Mouse (Mus musculus) hindbrain, embryonic 15.5 days (tissue): Measurements from ENCODE around the gene Cit. TPM values are rescaled to one million over a fixed set of nuclear protein-coding genes. Genes with fewer than 3 reads are reported as not detected.

ENCODE experiments used
- ATAC-seq: fragments of 200-750 bp; cut with Nextera tagmentation; 2 replicates; pipeline ENCODE4 v1.8.0; 2017; ENCODE audit warnings: low read depth, moderate number of reproducible peaks, moderate TSS enrichment; ENCODE audit not compliant: low FRiP score
- H3K27ac ChIP-seq: fragments of 300-500 bp; sonication (generic); replicated peaks from 2 replicates; pipeline ENCODE4 v1.5.1; 2015; ENCODE audit warnings: mild to moderate bottlenecking, inconsistent platforms
- H3K27me3 ChIP-seq: fragments of 300-500 bp; sonication (generic); 2 replicates; pipeline ENCODE4 v1.6.1; 2015; ENCODE audit warnings: control low read depth, inconsistent platforms
- H3K36me3 ChIP-seq: fragments of 300-500 bp; sonication (generic); 2 replicates; pipeline ENCODE4 v1.6.1; 2015; ENCODE audit warnings: control low read depth, inconsistent platforms
- H3K4me1 ChIP-seq: fragments of 300-500 bp; sonication (generic); replicated peaks from 2 replicates; pipeline ENCODE4 v1.6.1; 2015; ENCODE audit warnings: control low read depth, inconsistent platforms
- H3K4me2 ChIP-seq: fragments of 300-500 bp; sonication (generic); 2 replicates; pipeline ENCODE4 v1.6.1; 2015; ENCODE audit warnings: moderate library complexity, mild to moderate bottlenecking, inconsistent platforms
- H3K4me3 ChIP-seq: fragments of 300-500 bp; sonication (generic); 2 replicates; pipeline ENCODE4 v1.5.1; 2015; ENCODE audit warnings: mild to moderate bottlenecking, inconsistent platforms
- H3K9ac ChIP-seq: fragments of 300-500 bp; sonication (generic); 2 replicates; pipeline ENCODE4 v1.6.1; 2015; ENCODE audit warnings: inconsistent platforms
- H3K9me3 ChIP-seq: fragments of 300-500 bp; sonication (generic); 2 replicates; pipeline ENCODE4 v1.6.1; 2016; ENCODE audit warnings: control low read depth, inconsistent platforms
- WGBS: fragments of 180-500 bp; shearing (Covaris S2); methylation state at CpG from one replicate; pipeline ENCODE4 v1.1.7; 2015; 5-methylcytosine and 5-hydroxymethylcytosine counted together
- polyA plus RNA-seq: library from polyadenylated mRNA; unstranded; fragments of >200 nt; fragmentation: Nextera tagmentation; extraction: Ambion mirVana; gene quantifications from 2 replicates; pipeline ENCODE4 v1.2.1, GENCODE M21; 2015

Cit gene
- polyA plus RNA-seq, 1 experiment from 2014 or later, result 30.2 TPM

- H3K4me1 ChIP-seq, result peaks cover 3% of the 10 kb centered on the region; the same call in 1 of the 2 replicates
- H3K9me3 ChIP-seq, result no peaks in the 10 kb centered on the region
- no peak overlapping the region for H3K9ac ChIP-seq
- no peak overlapping the region for H3K27ac ChIP-seq
- WGBS, result 54% methylated on average over 16 of the region's 16 CpGs
- no peak for ATAC-seq
- H3K27me3 ChIP-seq, result no peaks in the 10 kb centered on the region; the same call in 1 of the 2 replicates
- no peak overlapping the region for H3K4me3 ChIP-seq
- H3K36me3 ChIP-seq, result no peaks in the 10 kb centered on the region
- no peak overlapping the region for H3K4me2 ChIP-seq
Observed at GRCm38 (mm10) chr5:116036465-116036864, 191.4 kb downstream of the Cit start.

GRCm38 (mm10) chr5:116037731-116038130 lies 192.7 kb downstream of the Cit start:
- 63% methylated on average over 10 of the region's 12 CpGs for WGBS
- no peak overlapping the region for H3K9ac ChIP-seq
- no peak for ATAC-seq

DNA sequence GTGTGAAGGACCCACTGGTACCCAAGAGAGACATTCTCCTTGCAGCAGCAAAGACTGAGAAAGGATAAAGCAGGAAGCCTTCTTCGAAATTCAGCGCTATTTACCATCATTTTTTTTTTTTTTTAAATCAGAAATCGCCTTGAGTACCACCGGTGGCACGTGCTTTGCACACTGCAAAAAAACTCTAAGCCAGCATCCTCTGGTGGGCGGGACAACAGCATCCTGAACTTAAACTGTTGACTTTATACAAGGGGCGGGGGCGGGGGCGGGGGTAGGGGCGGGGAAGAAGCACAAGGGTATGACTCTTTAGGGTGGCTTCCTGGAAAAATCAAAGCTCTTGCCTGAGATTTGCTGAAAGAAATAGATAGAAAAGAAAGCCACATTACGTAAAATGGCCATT lies 194.6 kb downstream of the Cit start:
- no peaks in the 10 kb centered on the region for H3K36me3 ChIP-seq
- H3K9me3 ChIP-seq, result no peaks in the 10 kb centered on the region
- no peak for ATAC-seq
- peak overlapping the region; percentile 16 for H3K4me2 ChIP-seq
- no peak overlapping the region for H3K4me3 ChIP-seq
- H3K4me1 ChIP-seq, result no peaks in the 10 kb centered on the region
- H3K27me3 ChIP-seq, result no peaks in the 10 kb centered on the region; the same call in 1 of the 2 replicates
- 35% methylated on average over 11 of the region's 11 CpGs for WGBS
- H3K27ac ChIP-seq, result no peak overlapping the region
- no peak overlapping the region for H3K9ac ChIP-seq

More at GRCm38 (mm10) chr5:116037731-116038130, 192.7 kb downstream of the Cit start:
- Histone ChIP-seq H3K27ac (no peak overlapping the region), H3K4me2 (no peak overlapping the region), H3K4me1 (no peaks in the 10 kb centered on the region), H3K36me3 (no peaks in the 10 kb centered on the region), H3K9me3 (no peaks in the 10 kb centered on the region), H3K4me3 (no peak overlapping the region), H3K27me3 (no peaks in the 10 kb centered on the region; the same call in 1 of the 2 replicates)

- H3K27ac ChIP-seq, result no peak overlapping the region
- H3K4me3 ChIP-seq, result no peak overlapping the region
- no peak overlapping the region for H3K4me2 ChIP-seq
- H3K9ac ChIP-seq, result no peak overlapping the region
- no peaks in the 10 kb centered on the region for H3K36me3 ChIP-seq
- no peaks in the 10 kb centered on the region for H3K9me3 ChIP-seq
- no peak for ATAC-seq
- H3K27me3 ChIP-seq, result no peaks in the 10 kb centered on the region; the same call in 1 of the 2 replicates
- H3K4me1 ChIP-seq, result no peaks in the 10 kb centered on the region
- WGBS, result 61% methylated on average over 7 of the region's 7 CpGs
Observed at GRCm38 (mm10) chr5:116042241-116042640, 197.2 kb downstream of the Cit start.

DNA sequence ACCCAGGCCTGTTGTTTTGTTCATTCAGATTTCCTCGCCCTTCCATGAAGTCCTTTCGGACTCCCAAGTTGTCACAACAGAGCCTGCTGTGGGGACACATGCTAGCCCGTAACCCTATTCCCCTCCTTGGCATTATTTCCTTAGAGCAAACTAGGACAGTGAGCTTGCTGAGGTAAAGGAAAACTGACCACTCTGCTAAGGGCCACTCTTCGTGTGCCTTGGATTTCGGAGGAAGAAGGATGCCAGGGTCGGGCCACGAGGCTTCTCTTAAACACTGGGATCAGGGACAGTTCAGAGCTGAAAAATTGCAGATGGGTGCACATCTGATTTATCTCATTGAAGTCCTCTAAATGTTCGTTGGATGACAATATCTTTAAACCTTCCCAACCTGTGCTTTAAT lies 200.5 kb downstream of the Cit start:
- Histone ChIP-seq H3K4me1 (no peaks in the 10 kb centered on the region), H3K4me3 (no peak overlapping the region), H3K27ac (no peak overlapping the region), H3K36me3 (no peaks in the 10 kb centered on the region), H3K9me3 (no peaks in the 10 kb centered on the region), H3K9ac (no peak overlapping the region), H3K4me2 (no peak overlapping the region), H3K27me3 (no peaks in the 10 kb centered on the region)
- no peak for ATAC-seq
- WGBS, result 84% methylated on average over 8 of the region's 8 CpGs

- no peak overlapping the region for H3K4me2 ChIP-seq
- no peak overlapping the region for H3K27ac ChIP-seq
- no peaks in the 10 kb centered on the region for H3K4me1 ChIP-seq
- no peaks in the 10 kb centered on the region for H3K27me3 ChIP-seq
- H3K9me3 ChIP-seq, result no peaks in the 10 kb centered on the region
- WGBS, result 83% methylated on average over 4 of the region's 4 CpGs
- H3K4me3 ChIP-seq, result no peak overlapping the region
- no peak overlapping the region for H3K9ac ChIP-seq
- H3K36me3 ChIP-seq, result no peaks in the 10 kb centered on the region
- ATAC-seq, result no peak
Observed at GRCm38 (mm10) chr5:116046246-116046645, 201.2 kb downstream of the Cit start.

GRCm38 (mm10) chr5:116048321-116048720 lies 203.2 kb downstream of the Cit start:
- Histone ChIP-seq H3K27me3 (no peaks in the 10 kb centered on the region), H3K4me1 (no peaks in the 10 kb centered on the region), H3K9ac (no peak overlapping the region), H3K36me3 (no peaks in the 10 kb centered on the region), H3K4me3 (no peak overlapping the region), H3K4me2 (no peak overlapping the region), H3K27ac (no peak overlapping the region), H3K9me3 (no peaks in the 10 kb centered on the region)
- WGBS, result 91% methylated on average over 3 of the region's 3 CpGs
- ATAC-seq, result no peak

DNA sequence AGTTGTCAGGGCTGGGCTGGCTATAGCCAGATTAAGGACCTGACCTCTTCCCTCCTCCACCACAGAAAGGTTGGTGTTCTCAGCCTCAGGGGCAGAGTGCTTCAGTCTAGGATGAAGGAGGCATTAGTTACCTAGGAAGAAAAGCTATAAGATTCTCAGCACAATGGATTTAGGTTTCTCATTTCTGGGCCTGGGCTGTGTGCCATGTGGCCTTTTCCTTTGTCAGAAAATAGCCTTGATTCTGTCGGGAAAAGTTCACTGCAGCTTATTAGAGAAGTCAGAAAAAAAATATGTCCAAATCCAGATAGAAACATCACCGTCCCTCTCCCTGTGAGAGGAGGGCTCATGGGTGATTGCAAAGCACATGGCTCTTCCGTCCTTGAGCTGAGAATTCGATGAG lies 204.7 kb downstream of the Cit start:
- Histone ChIP-seq H3K4me1 (no peaks in the 10 kb centered on the region), H3K4me2 (no peak overlapping the region), H3K9ac (no peak overlapping the region), H3K9me3 (no peaks in the 10 kb centered on the region), H3K4me3 (no peak overlapping the region), H3K36me3 (no peaks in the 10 kb centered on the region), H3K27me3 (no peaks in the 10 kb centered on the region), H3K27ac (no peak overlapping the region)
- no peak for ATAC-seq
- WGBS, result 77% methylated on average over 4 of the region's 4 CpGs

GRCm38 (mm10) chr5:116052171-116052570 lies 207.1 kb downstream of the Cit start:
- H3K4me3 ChIP-seq, result no peak overlapping the region
- H3K9ac ChIP-seq, result no peak overlapping the region
- no peaks in the 10 kb centered on the region for H3K9me3 ChIP-seq
- no peaks in the 10 kb centered on the region for H3K36me3 ChIP-seq
- H3K4me2 ChIP-seq, result no peak overlapping the region
- no peak overlapping the region for H3K27ac ChIP-seq
- H3K27me3 ChIP-seq, result no peaks in the 10 kb centered on the region
- ATAC-seq, result no peak
- WGBS, result 75% methylated on average over 5 of the region's 5 CpGs
- no peaks in the 10 kb centered on the region for H3K4me1 ChIP-seq

DNA sequence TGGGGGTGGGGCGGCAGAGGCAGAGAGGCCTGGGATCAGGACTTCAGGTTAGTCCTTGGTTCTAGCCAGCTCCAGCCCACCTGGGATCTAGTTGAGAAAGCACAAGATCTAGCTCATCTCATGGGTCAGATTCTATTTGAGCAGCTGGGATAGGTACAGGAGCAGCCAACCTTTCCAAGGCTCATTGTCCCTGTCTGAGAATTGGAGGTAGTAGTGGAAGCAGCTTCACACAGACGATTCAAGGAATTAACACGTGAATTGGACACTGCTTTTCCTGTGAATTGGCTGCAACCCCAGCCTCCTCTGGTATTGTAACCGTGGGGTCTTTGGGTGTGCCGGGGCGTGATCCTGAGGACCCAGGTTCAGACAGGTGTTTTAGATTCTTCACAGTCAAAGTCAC lies 207.7 kb downstream of the Cit start:
- WGBS, result 55% methylated on average over 6 of the region's 6 CpGs
- no peaks in the 10 kb centered on the region for H3K9me3 ChIP-seq
- no peak for ATAC-seq

More for the DNA sequence above, 207.7 kb downstream of the Cit start:
- Histone ChIP-seq H3K4me1 (no peaks in the 10 kb centered on the region), H3K4me2 (no peak overlapping the region), H3K36me3 (no peaks in the 10 kb centered on the region), H3K27ac (no peak overlapping the region), H3K4me3 (no peak overlapping the region), H3K9ac (no peak overlapping the region), H3K27me3 (no peaks in the 10 kb centered on the region)

Other genes starting within 250 kb of the Cit start
- gene Rab35, start 213.4 kb upstream of the Cit start, polyA plus RNA-seq, result 19.1 and 20.1 TPM in 2 replicates
- gene Bicdl1, start 113.7 kb upstream of the Cit start, polyA plus RNA-seq, result 39.9 and 45.8 TPM in 2 replicates
- 47.5 and 49.8 TPM in 2 replicates for gene Prkab1, start 179.2 kb downstream of the Cit start, polyA plus RNA-seq
- not detected in 2 replicates for gene Tmem233, start 238.0 kb downstream of the Cit start, polyA plus RNA-seq